Mouse (Mus musculus) heart, postnatal 14 days (tissue): ENCODE data around the gene Gm7978. TPM values are rescaled to one million over a fixed set of nuclear protein-coding genes. Genes with fewer than 3 reads are reported as not detected.
"Not testable (repeated sequence)": the region's sequence is repeated elsewhere in the genome, so short reads cannot be mapped to it uniquely, and the experiment has no call there.

Source experiments
- DNase-seq, 2 experiments: peaks; one replicate each; pipeline ENCODE4 v3.0.0; 2021 to 2022
- intact Hi-C: fragments of 180-260 bp; cut with DNase I; formaldehyde crosslinking; loops from one replicate; pipeline ENCODE4 v1.15.1; 2025
- long read RNA-seq, 2 experiments: library from polyadenylated mRNA; stranded (forward); transcript quantifications; one replicate each; pipeline ENCODE4 v2.0.0; 2021
- total RNA-seq, 2 experiments: library from RNA; stranded (reverse); gene quantifications; 2 replicates each; pipeline ENCODE4 v1.2.3; 2021

The Gm7978 gene
- not detected for total RNA-seq
- long read RNA-seq, experiment 1 = 0 reads
- long read RNA-seq, experiment 2 = 0 reads

DNA sequence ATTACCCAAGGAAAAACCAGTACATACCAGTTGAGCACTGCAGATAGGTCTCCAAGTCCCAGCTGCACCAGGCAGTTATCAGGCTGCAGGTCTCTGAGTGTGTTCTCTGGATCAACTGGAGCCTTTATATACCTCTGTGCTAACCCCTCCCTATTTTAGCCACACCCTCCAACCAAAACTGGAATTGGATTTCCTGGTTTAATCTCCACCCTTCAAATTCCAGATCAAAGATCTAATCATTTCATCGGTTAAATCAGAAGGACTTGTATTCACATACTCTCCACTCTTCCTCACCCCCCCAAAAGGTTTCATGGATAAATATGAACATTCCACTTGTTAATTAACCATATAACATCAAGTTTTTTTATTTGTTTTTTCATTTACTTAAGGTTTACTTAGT is at the start of gene Gm7978:
TSS of gene Gm7978 (minus strand) at position 101 of the 400 bp plus-strand sequence.
- intact Hi-C loops, DNase-seq: not testable (repeated sequence)

DNA sequence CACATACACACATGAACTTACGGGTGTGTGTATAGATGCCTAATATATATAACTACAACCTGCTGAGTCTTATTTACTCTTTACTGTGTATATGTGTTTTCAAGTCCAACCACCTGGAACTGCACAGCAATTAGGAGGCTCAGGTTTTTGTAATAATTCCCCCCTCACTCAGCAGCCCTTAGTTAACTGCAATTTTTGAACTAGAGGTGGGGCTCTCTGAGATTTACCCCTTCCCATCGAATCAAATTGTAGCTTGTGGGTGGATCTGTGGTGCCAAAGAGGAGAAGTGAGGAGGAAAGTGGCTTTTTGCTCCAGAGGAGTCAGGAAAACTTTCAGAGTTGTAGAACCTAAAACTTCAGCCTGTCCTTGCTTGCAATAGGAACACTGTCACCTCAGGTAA is 39.7 kb upstream of the Gm7978 start, which contains the start of gene E330014E10Rik:
TSS of gene E330014E10Rik (plus strand) at position 301 of the 400 bp plus-strand sequence.
- DNase-seq, intact Hi-C loops: not testable (repeated sequence)

DNA sequence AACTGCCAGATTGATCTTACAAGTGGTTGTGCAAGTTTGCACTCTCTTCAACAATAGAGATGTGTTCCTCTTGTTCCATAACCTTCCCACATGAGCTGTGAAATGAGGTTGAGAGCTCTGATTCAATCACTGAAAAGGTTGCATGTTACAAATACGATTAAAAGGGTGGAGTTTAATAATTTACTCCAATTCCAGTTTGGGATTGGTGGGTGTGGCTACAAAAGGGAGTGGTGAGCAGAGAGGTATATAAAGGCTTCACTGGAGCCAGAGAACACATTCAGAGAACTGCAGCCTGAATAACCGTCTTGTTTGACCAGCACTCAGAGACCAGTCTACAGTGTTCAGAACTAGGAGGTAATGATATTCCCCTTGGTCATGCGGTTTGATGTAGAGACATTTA is 5.7 kb upstream of the Gm7978 start, which contains the start of gene Gm7982:
TSS of gene Gm7982 (plus strand) at position 301 of the 400 bp plus-strand sequence.
- intact Hi-C loops, DNase-seq: not testable (repeated sequence)

Other genes starting within 250 kb of the Gm7978 start
- not detected for gene Gm3286, start 225.4 kb downstream of the Gm7978 start, total RNA-seq
- not detected for gene Gm7971, start 141.3 kb downstream of the Gm7978 start, total RNA-seq
- not detected for gene Gm7982, start 5.8 kb upstream of the Gm7978 start, total RNA-seq
- gene E330014E10Rik, start 39.8 kb upstream of the Gm7978 start, total RNA-seq = not detected
- gene Cxcl13, start 220.8 kb upstream of the Gm7978 start, total RNA-seq = 1 to 10 TPM; 6.3 to 9.9 TPM